Mouse (Mus musculus) CD8-positive naive resting alpha-beta T cell, adult 2 months (primary cell): ENCODE measurements around the gene Zbtb45.

Experiments
- DNase-seq, 2 experiments: peaks; one replicate each; pipeline ENCODE4 v3.0.0; 2022; ENCODE audit warnings: low read depth in 2 of 2, low spot score in 2 of 2

The Zbtb45 gene

DNA sequence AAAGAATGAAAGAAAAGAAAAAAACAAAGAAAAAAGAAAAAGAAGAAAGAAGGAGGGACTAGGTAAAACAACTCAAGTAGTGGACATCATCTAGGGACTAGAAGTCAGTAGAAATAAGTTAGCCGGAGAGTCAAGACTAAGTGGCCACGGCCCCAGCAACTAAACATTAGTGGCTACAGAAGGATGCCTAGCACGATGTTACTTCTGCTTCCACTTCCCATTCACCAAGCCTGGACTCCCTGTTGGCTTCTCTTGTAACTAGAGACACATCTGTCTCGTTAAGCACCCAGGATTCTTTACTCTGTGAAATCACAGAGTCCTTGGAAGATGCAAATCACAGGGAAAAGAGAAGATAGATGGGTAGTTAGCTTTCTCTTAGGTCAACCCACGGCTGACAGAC, 52.3 kb downstream of the Zbtb45 start:
- no peak for DNase-seq

DNA sequence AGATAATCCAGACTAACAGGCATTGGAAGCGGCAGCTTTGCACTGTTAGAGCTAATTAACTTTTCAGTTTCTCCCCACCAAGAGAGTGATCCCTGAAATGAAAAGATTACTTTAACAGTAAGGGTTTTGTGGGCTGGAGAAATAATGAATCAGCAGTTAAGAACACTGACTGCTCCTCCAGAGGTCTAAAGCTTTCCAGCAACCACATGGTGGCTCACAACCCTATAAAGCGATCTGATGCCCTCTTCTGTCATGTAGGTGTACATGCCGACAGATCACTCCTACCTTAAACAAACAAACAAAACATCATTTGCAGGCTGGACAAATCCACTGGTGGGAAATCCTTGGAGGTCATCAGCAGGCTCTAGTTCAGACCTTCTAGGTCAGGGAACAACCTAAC, 54.9 kb downstream of the Zbtb45 start:
- no peak for DNase-seq
